Mouse (Mus musculus) limb, embryonic 13.5 days (tissue): ENCODE measurements around the gene Fsd1l. TPM values are rescaled to one million over a fixed set of nuclear protein-coding genes. Genes with fewer than 3 reads are reported as not detected.
A peak's percentile ranks its signal among the peaks of the same experiment; 100 is the strongest.
"Not testable (repeated sequence)": the region's sequence is repeated elsewhere in the genome, so short reads cannot be mapped to it uniquely, and the experiment has no call there.

ENCODE experiments used
- ATAC-seq: fragments of 200-750 bp; cut with Nextera tagmentation; 2 replicates; pipeline ENCODE4 v1.8.0; 2017; ENCODE audit warnings: low read depth, moderate number of reproducible peaks, moderate TSS enrichment; ENCODE audit not compliant: low FRiP score
- H3K27ac ChIP-seq: fragments of 300-500 bp; sonication (generic); 2 replicates; pipeline ENCODE4 v1.5.1; 2015; ENCODE audit warnings: inconsistent platforms, mild to moderate bottlenecking, moderate library complexity
- H3K27me3 ChIP-seq: fragments of 300-500 bp; sonication (generic); 2 replicates; pipeline ENCODE4 v1.6.1; 2015; ENCODE audit warnings: mild to moderate bottlenecking, inconsistent platforms
- H3K36me3 ChIP-seq: fragments of 300-500 bp; sonication (generic); 2 replicates; pipeline ENCODE4 v1.6.1; 2015; ENCODE audit warnings: inconsistent platforms, mild to moderate bottlenecking, moderate library complexity
- H3K4me1 ChIP-seq: fragments of 300-500 bp; sonication (generic); 2 replicates; pipeline ENCODE4 v1.6.1; 2015; ENCODE audit warnings: inconsistent platforms
- H3K4me2 ChIP-seq: fragments of 300-500 bp; sonication (generic); replicated peaks from 2 replicates; pipeline ENCODE4 v1.6.1; 2015; ENCODE audit warnings: inconsistent platforms, mild to moderate bottlenecking, moderate library complexity
- H3K4me3 ChIP-seq: fragments of 300-500 bp; sonication (generic); 2 replicates; pipeline ENCODE4 v1.5.1; 2015; ENCODE audit warnings: moderate library complexity, mild to moderate bottlenecking, inconsistent platforms
- H3K9ac ChIP-seq: fragments of 300-500 bp; sonication (generic); 2 replicates; pipeline ENCODE4 v1.6.1; 2015; ENCODE audit warnings: mild to moderate bottlenecking, inconsistent platforms
- H3K9me3 ChIP-seq: fragments of 300-500 bp; sonication (generic); 2 replicates; pipeline ENCODE4 v1.6.1; 2016; ENCODE audit warnings: inconsistent platforms
- WGBS: fragments of 180-500 bp; shearing (Covaris S2); methylation state at CpG from one replicate; pipeline ENCODE4 v1.1.7; 2015; 5-methylcytosine and 5-hydroxymethylcytosine counted together
- polyA plus RNA-seq: library from polyadenylated mRNA; unstranded; fragments of >200 nt; fragmentation: Nextera tagmentation; extraction: Ambion mirVana; gene quantifications from 2 replicates; pipeline ENCODE4 v1.2.1, GENCODE M21; 2015

The Fsd1l gene
- polyA plus RNA-seq, 1 experiment from 2014 or later: 16.8 TPM

- no peak overlapping the region; the same call in 1 of the 2 replicates for H3K27ac ChIP-seq
- H3K27me3 ChIP-seq: no peaks in the 10 kb centered on the region
- H3K9ac ChIP-seq: peak overlapping the region; percentile 85
- H3K4me2 ChIP-seq: peak overlapping the region; percentile 77
- H3K4me1 ChIP-seq: peaks cover 18% of the 10 kb centered on the region
- no peaks in the 10 kb centered on the region; the same call in 1 of the 2 replicates for H3K36me3 ChIP-seq
- no peaks in the 10 kb centered on the region for H3K9me3 ChIP-seq
- H3K4me3 ChIP-seq: peak overlapping the region; percentile 75
- under 1% methylated on average over 5 of the region's 5 CpGs for WGBS
- ATAC-seq: no peak
Observed at GRCm38 (mm10) chr4:53632011-53632349, 709 bp downstream of the Fsd1l start.

DNA sequence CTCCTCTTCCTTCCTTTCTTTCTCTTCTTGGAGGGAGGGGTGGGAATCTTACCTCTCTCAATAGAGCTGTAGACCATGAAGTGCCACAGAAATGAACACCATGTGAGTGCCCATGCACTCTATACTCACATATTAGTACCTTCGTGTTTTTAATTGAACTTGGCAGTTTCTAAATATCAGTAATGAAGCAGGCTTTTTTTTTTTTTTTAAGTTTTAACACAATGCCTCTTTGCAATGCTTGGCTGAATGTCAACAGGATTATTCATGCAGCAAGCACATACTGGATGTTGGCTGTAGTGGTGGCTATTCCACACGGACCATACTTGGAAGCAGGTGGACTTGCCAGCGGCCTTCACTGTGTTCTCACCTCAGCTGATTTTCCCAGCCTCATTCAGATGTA, 4.1 kb downstream of the Fsd1l start:
- no peaks in the 10 kb centered on the region; the same call in 1 of the 2 replicates for H3K36me3 ChIP-seq
- no peaks in the 10 kb centered on the region for H3K9me3 ChIP-seq
- no peak overlapping the region for H3K27ac ChIP-seq
- no peaks in the 10 kb centered on the region for H3K27me3 ChIP-seq
- WGBS: 84% methylated on average over 3 of the region's 3 CpGs
- H3K4me2 ChIP-seq: no peak overlapping the region
- H3K4me1 ChIP-seq: peaks cover 21% of the 10 kb centered on the region
- H3K9ac ChIP-seq: no peak overlapping the region
- H3K4me3 ChIP-seq: no peak overlapping the region
- no peak for ATAC-seq

- no peak overlapping the region for H3K4me2 ChIP-seq
- no peak overlapping the region for H3K4me3 ChIP-seq
- H3K9ac ChIP-seq: no peak overlapping the region
- no peaks in the 10 kb centered on the region for H3K27me3 ChIP-seq
- no peak overlapping the region for H3K27ac ChIP-seq
- WGBS: 67% methylated on average over 7 of the region's 7 CpGs
- peaks cover 7% of the 10 kb centered on the region; the same call in 1 of the 2 replicates for H3K9me3 ChIP-seq
- peaks cover 11% of the 10 kb centered on the region for H3K36me3 ChIP-seq
- peak; percentile 69 for ATAC-seq
- peaks cover 16% of the 10 kb centered on the region for H3K4me1 ChIP-seq
Observed at GRCm38 (mm10) chr4:53637269-53637909, 6.1 kb downstream of the Fsd1l start.

GRCm38 (mm10) chr4:53638549-53639123, 7.4 kb downstream of the Fsd1l start:
- WGBS: 87% methylated on average over 7 of the region's 7 CpGs
- Histone ChIP-seq H3K27me3 (no peaks in the 10 kb centered on the region), H3K27ac (no peak overlapping the region), H3K9ac (no peak overlapping the region), H3K4me2 (no peak overlapping the region), H3K36me3 (peaks cover 11% of the 10 kb centered on the region), H3K9me3 (peaks cover 7% of the 10 kb centered on the region; the same call in 1 of the 2 replicates), H3K4me1 (peaks cover 6% of the 10 kb centered on the region), H3K4me3 (no peak overlapping the region)
- ATAC-seq: no peak

DNA sequence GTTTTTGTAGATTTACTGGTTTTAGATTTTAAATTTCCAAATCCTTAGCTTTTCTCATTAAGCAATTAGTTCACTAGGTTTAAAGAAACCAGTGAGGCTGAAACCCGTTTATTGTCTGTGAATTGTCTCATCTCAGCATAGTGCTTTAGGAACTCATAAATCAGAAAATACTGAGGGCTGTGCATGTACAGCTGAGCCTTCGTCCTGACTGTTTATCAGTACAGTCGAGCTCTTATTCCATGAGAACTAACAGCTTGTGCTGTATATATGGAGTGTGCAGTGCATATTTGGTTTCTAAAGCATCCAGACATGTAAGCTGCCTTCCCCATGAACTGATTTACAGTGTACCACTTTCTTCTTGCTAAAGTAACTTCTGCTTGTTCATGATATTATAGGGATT, 26.8 kb downstream of the Fsd1l start:
- Histone ChIP-seq H3K27ac (no peak overlapping the region), H3K9ac (no peak overlapping the region), H3K4me1 (no peaks in the 10 kb centered on the region), H3K9me3 (no peaks in the 10 kb centered on the region), H3K36me3 (peaks cover 35% of the 10 kb centered on the region), H3K4me2 (no peak overlapping the region), H3K4me3 (no peak overlapping the region), H3K27me3 (no peaks in the 10 kb centered on the region)
- no peak for ATAC-seq
- 71% methylated on average over 3 of the region's 3 CpGs for WGBS

GRCm38 (mm10) chr4:53660711-53661110, 29.4 kb downstream of the Fsd1l start:
- Histone ChIP-seq H3K27ac (no peak overlapping the region), H3K9me3 (no peaks in the 10 kb centered on the region), H3K36me3 (peaks cover 33% of the 10 kb centered on the region), H3K4me3 (no peak overlapping the region), H3K27me3 (no peaks in the 10 kb centered on the region), H3K4me2 (no peak overlapping the region), H3K9ac (no peak overlapping the region), H3K4me1 (no peaks in the 10 kb centered on the region)
- no peak for ATAC-seq

GRCm38 (mm10) chr4:53682092-53682491, 50.8 kb downstream of the Fsd1l start:
- WGBS: 83% methylated on average over 8 of the region's 8 CpGs
- ATAC-seq: no peak

GRCm38 (mm10) chr4:53688965-53689364, 57.7 kb downstream of the Fsd1l start:
- no peak for ATAC-seq
- peaks cover 14% of the 10 kb centered on the region for H3K36me3 ChIP-seq
- no peak overlapping the region for H3K4me3 ChIP-seq
- H3K27me3 ChIP-seq: no peaks in the 10 kb centered on the region
- no peaks in the 10 kb centered on the region for H3K4me1 ChIP-seq
- WGBS: 91% methylated on average over 4 of the region's 4 CpGs
- H3K9me3 ChIP-seq: no peaks in the 10 kb centered on the region
- H3K9ac ChIP-seq: no peak overlapping the region
- no peak overlapping the region for H3K27ac ChIP-seq
- H3K4me2 ChIP-seq: no peak overlapping the region

More at GRCm38 (mm10) chr4:53682092-53682491, 50.8 kb downstream of the Fsd1l start:
- no peaks in the 10 kb centered on the region for H3K9me3 ChIP-seq
- no peaks in the 10 kb centered on the region for H3K4me1 ChIP-seq
- no peak overlapping the region for H3K9ac ChIP-seq
- peaks cover 31% of the 10 kb centered on the region for H3K36me3 ChIP-seq
- no peak overlapping the region for H3K4me3 ChIP-seq
- no peaks in the 10 kb centered on the region for H3K27me3 ChIP-seq
- H3K4me2 ChIP-seq: no peak overlapping the region
- no peak overlapping the region for H3K27ac ChIP-seq

- H3K4me1 ChIP-seq: no peaks in the 10 kb centered on the region
- WGBS: 70% methylated on average over 1 of the region's 1 CpGs
- ATAC-seq: no peak
Observed at GRCm38 (mm10) chr4:53691418-53691817, 60.1 kb downstream of the Fsd1l start.

DNA sequence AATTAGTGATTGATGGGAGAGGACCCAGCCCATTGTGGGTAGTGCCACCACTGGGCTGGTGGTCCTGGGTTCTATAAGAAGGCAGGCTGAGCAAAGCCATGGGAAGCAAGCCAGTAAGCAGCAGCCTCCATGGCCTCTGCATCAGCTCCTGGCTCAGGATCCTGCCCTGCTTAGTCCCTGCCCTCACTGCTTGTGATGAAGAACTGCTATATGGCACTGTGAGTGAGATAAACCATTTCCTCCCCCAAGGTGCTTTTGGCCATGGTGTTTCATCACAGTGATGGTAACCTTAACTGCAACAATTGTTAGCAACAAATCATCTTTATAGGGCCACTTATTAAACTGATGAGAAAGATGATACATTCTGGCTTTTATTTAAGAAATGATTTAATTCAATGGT, 77.9 kb downstream of the Fsd1l start:
- H3K9ac ChIP-seq, H3K27me3 ChIP-seq, H3K9me3 ChIP-seq, H3K4me1 ChIP-seq, H3K4me3 ChIP-seq, H3K36me3 ChIP-seq, H3K27ac ChIP-seq, H3K4me2 ChIP-seq, ATAC-seq: not testable (repeated sequence)

More at GRCm38 (mm10) chr4:53691418-53691817, 60.1 kb downstream of the Fsd1l start:
- Histone ChIP-seq H3K9ac (no peak overlapping the region), H3K36me3 (peaks cover 20% of the 10 kb centered on the region), H3K4me2 (no peak overlapping the region), H3K9me3 (no peaks in the 10 kb centered on the region), H3K4me3 (no peak overlapping the region), H3K27me3 (no peaks in the 10 kb centered on the region), H3K27ac (no peak overlapping the region)

DNA sequence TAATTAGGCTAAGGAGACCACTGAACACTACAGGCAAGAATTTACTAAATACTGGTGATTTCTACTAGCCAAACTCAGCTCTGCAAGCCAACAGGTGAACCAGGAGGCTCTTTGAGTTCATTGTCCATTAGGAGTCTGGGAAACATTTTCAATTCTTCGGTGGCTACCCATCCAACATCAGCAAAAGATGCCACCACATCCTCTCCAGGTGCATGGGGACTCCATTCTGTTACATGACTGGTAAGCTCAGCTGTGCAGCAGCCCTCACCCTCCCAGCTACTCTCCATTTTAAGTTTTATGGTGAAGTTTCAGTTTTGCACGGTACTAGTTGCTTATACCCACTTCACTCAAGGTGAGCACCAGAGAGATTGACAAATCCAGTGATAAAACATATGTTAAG, 78.8 kb downstream of the Fsd1l start:
- no peaks in the 10 kb centered on the region for H3K27me3 ChIP-seq
- no peak overlapping the region for H3K4me2 ChIP-seq
- H3K9me3 ChIP-seq: no peaks in the 10 kb centered on the region
- H3K4me1 ChIP-seq: peaks cover 4% of the 10 kb centered on the region; the same call in 1 of the 2 replicates
- H3K27ac ChIP-seq: no peak overlapping the region
- H3K9ac ChIP-seq: no peak overlapping the region
- no peak for ATAC-seq
- no peaks in the 10 kb centered on the region for H3K36me3 ChIP-seq
- WGBS: 93% methylated on average over 2 of the region's 2 CpGs
- H3K4me3 ChIP-seq: no peak overlapping the region

DNA sequence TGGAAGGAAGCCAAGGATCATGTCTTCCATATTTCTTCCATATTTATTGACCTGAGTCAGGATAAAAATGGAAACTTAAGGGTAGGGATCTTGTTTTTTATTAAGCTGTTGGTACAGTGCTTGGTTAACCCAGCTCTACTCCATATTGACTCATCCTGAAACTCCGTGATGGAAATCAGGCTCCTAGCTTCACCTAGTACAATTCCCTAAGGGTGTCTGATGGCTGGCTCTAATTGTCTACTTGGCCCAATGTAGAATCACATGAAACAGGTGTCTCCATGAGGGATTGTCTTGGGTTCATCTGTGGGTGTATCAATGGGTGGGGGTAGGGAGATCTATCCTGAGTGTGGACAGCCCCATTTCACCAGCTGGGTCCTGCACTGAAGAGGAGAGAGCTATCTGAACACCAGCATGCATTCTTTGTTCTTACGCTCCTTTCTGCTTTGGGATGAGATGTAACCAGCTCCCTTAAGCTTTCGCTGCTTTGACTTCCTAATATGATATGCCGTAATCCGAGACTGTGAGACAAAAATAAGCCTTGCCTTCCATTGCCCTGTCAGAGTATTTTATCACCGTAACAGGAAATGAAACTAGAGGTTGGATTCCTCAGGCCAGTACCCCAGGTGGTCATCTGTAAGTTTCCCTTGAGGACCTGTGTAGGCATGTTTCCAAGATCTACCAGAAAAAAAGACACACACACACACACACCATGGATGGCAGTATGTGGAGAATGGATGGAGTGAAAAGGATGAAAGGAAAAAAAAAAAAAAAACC, 79.5 kb downstream of the Fsd1l start:
- no peaks in the 10 kb centered on the region for H3K36me3 ChIP-seq
- no peak overlapping the region for H3K9ac ChIP-seq
- ATAC-seq: no peak
- H3K9me3 ChIP-seq: no peaks in the 10 kb centered on the region
- no peak overlapping the region for H3K4me3 ChIP-seq
- WGBS: 76% methylated on average over 6 of the region's 6 CpGs
- no peaks in the 10 kb centered on the region for H3K27me3 ChIP-seq
- peaks cover 8% of the 10 kb centered on the region; the same call in 1 of the 2 replicates for H3K4me1 ChIP-seq
- no peak overlapping the region for H3K4me2 ChIP-seq
- H3K27ac ChIP-seq: no peak overlapping the region
